In the genomic region with DNA sequence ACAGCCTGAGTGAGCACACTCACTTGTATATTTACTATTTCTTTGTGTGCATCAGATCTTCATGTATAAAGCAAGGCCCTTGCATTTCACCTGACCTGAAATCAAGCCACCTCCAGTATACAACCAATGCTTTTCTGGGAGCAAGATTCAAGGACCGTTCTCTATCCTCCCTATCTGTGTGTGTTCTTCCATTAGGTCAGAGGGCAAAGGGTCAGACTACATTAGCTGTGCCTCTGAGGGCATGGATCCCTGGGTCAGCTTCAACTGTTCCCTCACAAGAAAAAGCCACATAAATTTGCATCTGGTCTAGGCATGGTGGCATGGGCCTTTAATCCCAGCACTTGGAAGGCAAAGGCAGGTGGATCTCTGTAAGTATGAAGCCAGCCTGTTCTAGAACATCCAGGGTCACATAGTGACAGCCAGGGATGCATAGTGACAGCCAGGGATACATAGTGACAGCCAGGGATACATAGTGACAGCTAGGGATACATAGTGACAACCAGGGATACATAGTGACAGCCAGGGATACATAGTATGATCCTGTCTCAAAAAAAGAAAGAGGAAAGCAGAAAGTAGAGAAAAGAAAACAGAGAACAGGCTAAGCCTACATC, we compare ENCODE assay signal across 11 mouse cellular contexts. TPM values are rescaled to one million over a fixed set of nuclear protein-coding genes. Genes with fewer than 3 reads are reported as not detected.
"Had no signal": no experiment of that assay in that cellular context is flagged by ENCODE, and none has a peak within 500 bp of the region (broad histone marks: within the 10 kb centered on the region; RNA-seq: fewer than 3 reads in every experiment).

No protein-coding gene starts in this region.

- H3K27me3 ChIP-seq: neural tube, embryonic 15.5 days had no signal

- H3K4me2 ChIP-seq: lung, embryonic 14.5 days; neural tube, embryonic 15.5 days had no signal

- H3K27ac ChIP-seq: midbrain, embryonic 10.5 days; neural tube, embryonic 15.5 days; stomach, postnatal 0 days had no signal

- ATAC-seq: intestine, embryonic 16.5 days had no signal

- H3K36me3 ChIP-seq: neural tube, embryonic 15.5 days had no signal

- H3K9ac ChIP-seq: lung, embryonic 14.5 days; neural tube, embryonic 15.5 days had no signal

- H3K9me3 ChIP-seq: midbrain, embryonic 10.5 days; neural tube, embryonic 15.5 days had no signal

- DNase-seq: kidney, postnatal 10 days; left cerebral cortex, postnatal 4 days; lung, embryonic 14.5 days; lung, postnatal 10 days; lung, postnatal 4 days; midbrain, embryonic 14.5 days had no signal

- H3K4me3 ChIP-seq: midbrain, embryonic 10.5 days; myocyte; neural tube, embryonic 15.5 days had no signal

RNA-seq across cellular contexts. Expression of a gene that starts 16.6 kb away (rescaled TPM):
- polyA plus RNA-seq: myocyte had no signal
